In genomic region chr15:31292627-31293026, GRCm38 (mm10) we compare ENCODE assay signal across 19 mouse cellular contexts.
DNase-seq lines count a peak whose midpoint lies in the region; ATAC-seq lines count a peak whose summit lies in the region.
"Had no signal": no experiment of that assay in that cellular context is flagged by ENCODE, and none has a peak within 500 bp of the region (broad histone marks: within the 10 kb centered on the region; RNA-seq: fewer than 3 reads in every experiment).

No protein-coding gene starts in this region.

- no peak overlapping the region for H3K4me2 ChIP-seq in kidney, embryonic 16.5 days (replicated peaks; ENCODE audit: low read depth, low read length)
- H3K4me2 ChIP-seq in embryonic facial prominence, embryonic 14.5 days (ENCODE audit: low read depth, low read length), result no peak overlapping the region
- no peak overlapping the region for H3K4me2 ChIP-seq in limb, embryonic 11.5 days (ENCODE audit: low read depth, severe bottlenecking)
- H3K4me2 ChIP-seq in hindbrain, embryonic 13.5 days, result no peak overlapping the region
- H3K4me2 ChIP-seq: hindbrain, embryonic 14.5 days; limb, embryonic 12.5 days; lung, embryonic 14.5 days had no signal

- WGBS in kidney, embryonic 16.5 days, result 26% methylated on average over 3 of the region's 3 CpGs
- 8% methylated on average over 3 of the region's 3 CpGs for WGBS in embryonic facial prominence, embryonic 14.5 days
- 13% methylated on average over 3 of the region's 3 CpGs for WGBS in limb, embryonic 11.5 days
- 38% methylated on average over 3 of the region's 3 CpGs for WGBS in hindbrain, embryonic 13.5 days

- H3K9ac ChIP-seq in kidney, embryonic 16.5 days (replicated peaks; ENCODE audit: low read length), result no peak overlapping the region
- H3K9ac ChIP-seq in embryonic facial prominence, embryonic 14.5 days (ENCODE audit: low read depth, low read length), result no peak overlapping the region
- no peak overlapping the region for H3K9ac ChIP-seq in limb, embryonic 11.5 days (ENCODE audit: low read length)
- no peak overlapping the region for H3K9ac ChIP-seq in hindbrain, embryonic 13.5 days
- H3K9ac ChIP-seq: forebrain, postnatal 0 days; hindbrain, embryonic 14.5 days; limb, embryonic 12.5 days; lung, embryonic 14.5 days had no signal

- peak; percentile 32 for DNase-seq in embryo, embryonic 11 days
- no peak for DNase-seq in embryo, embryonic 10 days (ENCODE audit: low spot score)
- no peak for DNase-seq in kidney, adult 8-10 months
- peak; percentile 34 for DNase-seq in embryonic facial prominence, embryonic 14.5 days (ENCODE audit: low spot score)
- no peak for DNase-seq in limb, embryonic 11.5 days (ENCODE audit: low spot score)
- no peak for DNase-seq in frontal cortex, postnatal 25 days (ENCODE audit: low spot score in 2 of 2)
- DNase-seq: adrenal gland, postnatal 25 days; cerebellum, adult 9-11 months; forebrain, postnatal 0 days; gastrocnemius, postnatal 25 days; kidney, postnatal 36 days; lung, embryonic 14.5 days; right cerebral cortex, adult 18-20 months had no signal

- H3K27me3 ChIP-seq in kidney, embryonic 16.5 days (ENCODE audit: insufficient read depth, low read length), result peaks cover 23% of the 10 kb centered on the region
- peaks cover 28% of the 10 kb centered on the region for H3K27me3 ChIP-seq in embryonic facial prominence, embryonic 14.5 days (replicated peaks; ENCODE audit: control insufficient read depth, insufficient read depth, low read length)
- peaks cover 10% of the 10 kb centered on the region for H3K27me3 ChIP-seq in limb, embryonic 11.5 days (ENCODE audit: control insufficient read depth, insufficient read depth, low read length)
- H3K27me3 ChIP-seq in hindbrain, embryonic 13.5 days, result peaks cover 34% of the 10 kb centered on the region

- H3K4me1 ChIP-seq in kidney, embryonic 16.5 days (ENCODE audit: insufficient read depth, low read length), result peaks cover 9% of the 10 kb centered on the region
- H3K4me1 ChIP-seq in embryonic facial prominence, embryonic 14.5 days (ENCODE audit: control insufficient read depth, insufficient read depth, low read length), result peaks cover 9% of the 10 kb centered on the region; the same call in 1 of the 2 replicates
- H3K4me1 ChIP-seq in limb, embryonic 11.5 days (ENCODE audit: control insufficient read depth, insufficient read depth, low read length), result peaks cover 15% of the 10 kb centered on the region; the same call in 1 of the 2 replicates
- H3K4me1 ChIP-seq in hindbrain, embryonic 13.5 days (replicated peaks), result peaks cover 9% of the 10 kb centered on the region

- no peaks in the 10 kb centered on the region for H3K9me3 ChIP-seq in kidney, embryonic 16.5 days (ENCODE audit: low read length)
- H3K9me3 ChIP-seq in embryonic facial prominence, embryonic 14.5 days (ENCODE audit: control insufficient read depth, low read length), result no peaks in the 10 kb centered on the region
- H3K9me3 ChIP-seq in limb, embryonic 11.5 days (ENCODE audit: control insufficient read depth, low read length), result no peaks in the 10 kb centered on the region
- H3K9me3 ChIP-seq in hindbrain, embryonic 13.5 days, result no peaks in the 10 kb centered on the region
- H3K9me3 ChIP-seq: limb, embryonic 12.5 days; megakaryocyte, embryonic 14.5 days had no signal

- no peak overlapping the region for H3K4me3 ChIP-seq in kidney, embryonic 16.5 days (ENCODE audit: low read length)
- H3K4me3 ChIP-seq in embryonic facial prominence, embryonic 14.5 days (ENCODE audit: low read depth, low read length), result no peak overlapping the region
- H3K4me3 ChIP-seq in limb, embryonic 11.5 days (ENCODE audit: low read depth, low read length), result no peak overlapping the region
- no peak overlapping the region for H3K4me3 ChIP-seq in hindbrain, embryonic 13.5 days
- H3K4me3 ChIP-seq: erythroblast, embryonic 14.5 days; limb, embryonic 12.5 days; megakaryocyte, embryonic 14.5 days had no signal

- H3K36me3 ChIP-seq in kidney, embryonic 16.5 days (ENCODE audit: insufficient read depth, low read length), result no peaks in the 10 kb centered on the region
- H3K36me3 ChIP-seq in embryonic facial prominence, embryonic 14.5 days (ENCODE audit: control insufficient read depth, insufficient read depth, low read length), result no peaks in the 10 kb centered on the region
- H3K36me3 ChIP-seq in limb, embryonic 11.5 days (ENCODE audit: control insufficient read depth, insufficient read depth, low read length), result no peaks in the 10 kb centered on the region
- H3K36me3 ChIP-seq in hindbrain, embryonic 13.5 days, result no peaks in the 10 kb centered on the region
- H3K36me3 ChIP-seq: limb, embryonic 12.5 days had no signal

- ATAC-seq in kidney, embryonic 16.5 days (ENCODE audit: low FRiP score, low TSS enrichment), result peak; percentile 50
- ATAC-seq in embryonic facial prominence, embryonic 14.5 days (ENCODE audit: low read depth), result peak; percentile 58; the same call in 1 of the 2 replicates
- ATAC-seq in limb, embryonic 11.5 days (ENCODE audit: insufficient number of reproducible peaks, low FRiP score, low TSS enrichment, low read depth), result 0 out of 2 replicates have a peak, but pooled peaks have one; percentile 47
- ATAC-seq in hindbrain, embryonic 13.5 days (ENCODE audit: low FRiP score), result no peak
- ATAC-seq: forebrain, postnatal 0 days had no signal

- no peak overlapping the region for H3K27ac ChIP-seq in kidney, embryonic 16.5 days (ENCODE audit: low read length)
- no peak overlapping the region for H3K27ac ChIP-seq in embryonic facial prominence, embryonic 14.5 days (replicated peaks; ENCODE audit: low read depth, low read length)
- H3K27ac ChIP-seq in limb, embryonic 11.5 days (replicated peaks; ENCODE audit: low read depth, low read length), result no peak overlapping the region
- H3K27ac ChIP-seq in hindbrain, embryonic 13.5 days, result no peak overlapping the region
- H3K27ac ChIP-seq: hindbrain, embryonic 14.5 days; limb, embryonic 12.5 days had no signal

Comparison
In these comparisons a context has a peak if more than half of its experiments do, and no peak if none do; other contexts are left out.
1. DNase-seq: peak in embryo, embryonic 11 days (single experiment) and embryonic facial prominence, embryonic 14.5 days (single experiment); none in embryo, embryonic 10 days (single experiment), kidney, adult 8-10 months (0 of 2), limb, embryonic 11.5 days (single experiment) and frontal cortex, postnatal 25 days (0 of 2).